Mouse (Mus musculus) layer of hippocampus, postnatal 25 days (tissue): Measurements from ENCODE around the gene Vopp1. TPM values are rescaled to one million over a fixed set of nuclear protein-coding genes. Genes with fewer than 3 reads are reported as not detected.

Experiments
- DNase-seq, 2 experiments: peaks; one replicate each; pipeline ENCODE4 v3.0.0; 2022; ENCODE audit warnings: mixed read lengths in 2 of 2, low spot score in 1 of 2; ENCODE audit errors: extremely low spot score in 1 of 2
- total RNA-seq, 2 experiments: library from RNA; stranded (reverse); gene quantifications; 2 replicates each; pipeline ENCODE4 v1.2.3; 2021

The Vopp1 gene
- total RNA-seq, 2 experiments from 2014 or later: 68.7 to 70.4 TPM

- DNase-seq: no peak
Measured at GRCm38 (mm10) chr6:57787376-57787775, 37.6 kb downstream of the Vopp1 start.

- DNase-seq: no peak
Measured at GRCm38 (mm10) chr6:57784251-57784650, 40.7 kb downstream of the Vopp1 start.

GRCm38 (mm10) chr6:57782658-57783057 is 42.3 kb downstream of the Vopp1 start:
- no peak for DNase-seq

- DNase-seq: no peak
Measured at GRCm38 (mm10) chr6:57780359-57780758, 44.6 kb downstream of the Vopp1 start.

- no peak for DNase-seq
Measured at GRCm38 (mm10) chr6:57773792-57774191, 51.2 kb downstream of the Vopp1 start.

DNA sequence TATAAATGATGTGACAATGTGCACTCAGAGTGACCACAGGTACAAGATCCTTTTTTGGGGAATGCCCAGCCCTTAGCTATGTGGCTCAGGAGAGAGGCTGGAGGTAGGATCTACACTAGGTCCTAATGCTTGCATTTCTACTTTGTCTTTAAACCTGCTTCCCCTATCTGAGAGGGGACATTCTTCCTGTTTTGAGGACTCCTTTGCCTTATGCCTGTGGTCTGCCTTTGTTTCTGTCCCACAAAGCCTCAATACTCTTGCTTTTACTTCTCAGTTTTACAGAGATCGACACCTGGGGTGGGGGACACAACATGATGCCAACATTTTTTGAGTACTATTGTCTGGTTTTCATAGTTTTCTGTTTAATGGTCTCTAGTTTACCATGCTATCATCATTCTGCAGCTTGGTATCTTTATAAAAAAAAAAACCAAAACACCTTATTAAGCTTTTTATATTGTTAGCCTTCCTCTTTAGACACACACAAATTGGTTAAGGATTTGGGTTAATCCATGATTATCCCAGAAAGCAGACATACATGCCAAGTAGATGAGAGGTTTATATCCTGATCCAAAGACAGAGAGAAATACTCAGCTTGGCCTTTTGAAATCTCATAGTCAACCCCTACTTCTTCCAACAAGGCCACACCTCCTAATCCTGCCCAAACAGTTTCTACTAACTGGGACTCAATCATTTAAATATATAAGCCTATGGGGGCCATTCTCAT is 54.3 kb downstream of the Vopp1 start:
- DNase-seq: no peak

DNA sequence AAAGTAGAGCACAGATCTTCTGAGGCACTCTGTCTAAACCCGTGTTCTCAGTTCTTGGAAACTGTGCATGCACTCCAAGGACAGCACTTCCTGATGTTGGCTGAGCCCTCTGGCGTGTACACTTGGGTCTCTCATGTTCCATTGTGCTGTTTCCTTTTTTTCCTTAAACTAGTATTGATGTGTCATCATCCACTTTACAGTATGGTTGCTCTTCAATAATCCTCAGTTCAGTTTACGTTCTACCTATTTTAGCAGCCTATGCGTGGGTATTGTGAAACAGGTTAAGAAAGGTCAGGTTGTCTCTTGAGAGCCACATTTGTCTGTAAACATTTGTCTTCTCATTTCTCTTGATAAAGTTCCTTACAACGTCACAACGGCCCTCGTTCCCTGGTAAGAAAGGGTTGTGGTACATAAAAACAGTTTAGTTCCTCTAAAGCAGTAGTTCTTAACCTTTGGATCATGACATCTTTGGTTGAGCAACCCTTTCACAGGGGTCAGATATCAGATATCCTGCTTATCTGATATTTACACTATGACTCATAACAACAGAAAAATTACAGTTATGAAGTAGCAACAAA is 55.9 kb downstream of the Vopp1 start:
- DNase-seq: no peak

GRCm38 (mm10) chr6:57767112-57767868 is 57.7 kb downstream of the Vopp1 start:
- no peak for DNase-seq

DNA sequence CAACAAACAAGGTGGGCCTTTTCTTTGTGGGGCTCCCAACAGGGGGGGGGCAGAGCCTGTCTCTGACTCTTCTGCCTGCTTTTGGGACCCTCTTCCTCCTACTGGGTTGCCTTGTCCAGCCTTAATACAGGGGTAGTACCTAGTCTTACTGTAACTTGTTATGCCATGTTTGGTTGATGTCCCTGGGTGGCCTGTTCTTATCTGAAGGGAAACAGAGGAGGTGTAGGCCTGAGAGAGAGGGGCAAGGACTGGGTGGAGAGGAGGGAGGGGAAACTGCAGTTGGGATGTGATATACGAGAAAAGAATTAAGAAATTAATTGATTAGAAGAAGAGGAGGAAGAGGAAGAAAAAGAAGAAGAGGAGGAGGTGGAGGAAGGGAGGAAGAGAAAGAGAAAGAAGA is 58.7 kb downstream of the Vopp1 start:
- no peak for DNase-seq

- DNase-seq: no peak
Measured at GRCm38 (mm10) chr6:57765095-57765878, 59.7 kb downstream of the Vopp1 start.

GRCm38 (mm10) chr6:57763054-57763453 is 61.9 kb downstream of the Vopp1 start:
- DNase-seq: no peak

DNA sequence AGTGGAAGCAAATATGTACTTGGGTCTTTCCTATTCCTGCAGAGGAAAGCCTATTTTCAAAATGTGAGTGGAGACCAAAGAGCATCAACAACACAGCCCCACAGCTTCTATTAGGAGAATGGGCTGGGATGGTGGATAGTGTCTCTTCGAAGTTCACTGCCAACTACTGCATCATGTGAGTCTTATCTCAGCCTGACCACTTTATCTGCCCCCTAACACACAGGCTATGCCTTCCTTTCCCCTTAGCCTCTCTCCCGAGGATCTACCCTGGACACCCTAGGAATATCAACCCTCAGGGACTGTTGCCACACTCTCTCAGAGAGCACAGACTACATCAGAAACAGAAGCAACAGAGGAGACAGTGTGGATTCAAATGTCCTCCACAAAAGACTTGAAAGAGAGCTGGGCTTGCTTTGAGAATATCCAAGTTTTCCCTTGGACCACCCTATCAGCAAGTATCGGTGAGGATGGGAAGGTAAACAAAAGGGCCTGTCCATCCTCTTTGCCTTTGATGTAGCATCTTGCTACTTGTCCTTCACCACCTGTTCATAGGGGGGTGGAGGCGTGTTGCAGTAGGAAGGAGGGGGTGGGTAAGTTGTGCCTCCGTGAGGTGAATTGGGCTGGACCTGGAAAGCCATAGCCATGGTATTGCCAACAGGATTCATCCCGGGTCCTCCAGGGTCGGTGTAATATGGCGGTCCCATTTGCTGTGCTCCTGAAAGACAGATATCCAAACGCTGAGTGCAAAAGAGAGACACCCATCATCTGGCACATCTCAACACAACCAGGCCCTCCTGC is 70.8 kb downstream of the Vopp1 start:
- DNase-seq: no peak

- no peak for DNase-seq
Measured at GRCm38 (mm10) chr6:57745748-57746129, 79.2 kb downstream of the Vopp1 start.

- DNase-seq: no peak
Measured at GRCm38 (mm10) chr6:57744974-57745747, 79.8 kb downstream of the Vopp1 start.

DNA sequence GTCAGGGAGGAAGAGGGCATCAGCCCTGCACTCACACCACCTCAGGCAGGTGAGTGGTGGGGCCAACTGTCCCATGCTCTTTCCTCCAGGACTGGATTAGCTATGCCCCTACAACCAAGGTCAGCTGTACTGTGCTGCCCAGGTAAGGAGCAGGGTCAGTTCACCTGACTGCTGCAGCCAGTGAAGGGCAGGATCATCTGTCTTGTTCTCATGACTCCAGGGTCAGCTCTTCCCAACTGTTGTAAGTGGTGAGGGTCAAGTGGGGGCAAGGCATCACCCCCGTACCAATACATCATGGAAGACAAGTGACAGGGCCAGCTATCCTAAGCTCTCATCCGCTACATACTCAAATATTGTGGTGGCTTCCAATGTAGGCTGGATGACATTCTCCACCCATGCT is 80.8 kb downstream of the Vopp1 start:
- no peak for DNase-seq

DNA sequence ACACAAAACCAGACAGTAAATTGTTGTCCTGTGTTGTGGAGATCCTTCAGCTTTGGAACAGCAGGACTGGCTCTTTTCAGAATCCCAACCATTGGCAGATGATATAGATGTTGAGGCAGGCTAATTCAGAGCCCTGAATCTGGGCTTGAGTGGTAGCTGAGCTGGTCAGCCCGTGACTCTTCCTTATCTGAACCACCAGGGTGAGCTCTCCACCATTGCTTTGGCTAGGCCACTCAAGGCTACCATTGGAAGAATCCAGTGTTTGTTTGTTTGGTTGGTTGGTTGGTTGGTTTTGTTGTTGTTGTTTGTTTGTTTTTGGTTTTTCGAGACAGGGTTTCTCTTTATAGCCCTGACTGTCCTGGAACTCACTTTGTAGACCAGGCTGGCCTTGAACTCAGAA is 81.6 kb downstream of the Vopp1 start:
- no peak for DNase-seq

DNA sequence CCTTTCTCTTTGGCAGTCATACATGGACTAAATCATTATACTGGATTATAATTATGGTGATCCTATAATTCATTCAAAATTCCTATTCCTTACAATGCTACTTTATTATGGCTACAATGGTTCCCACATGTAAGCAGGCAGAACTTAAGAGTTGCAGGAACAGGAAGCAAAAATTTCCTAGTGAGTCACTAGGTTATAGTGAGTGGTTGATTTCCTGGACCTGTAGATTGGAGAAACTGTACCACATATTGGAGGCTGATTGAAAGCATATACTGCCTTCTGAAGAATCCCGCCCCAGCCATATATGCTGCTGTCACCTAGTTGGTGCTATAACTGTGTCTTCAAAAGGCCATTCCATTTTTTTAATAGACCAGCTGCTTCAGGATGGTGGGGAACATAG is 82.2 kb downstream of the Vopp1 start:
- DNase-seq: no peak

DNA sequence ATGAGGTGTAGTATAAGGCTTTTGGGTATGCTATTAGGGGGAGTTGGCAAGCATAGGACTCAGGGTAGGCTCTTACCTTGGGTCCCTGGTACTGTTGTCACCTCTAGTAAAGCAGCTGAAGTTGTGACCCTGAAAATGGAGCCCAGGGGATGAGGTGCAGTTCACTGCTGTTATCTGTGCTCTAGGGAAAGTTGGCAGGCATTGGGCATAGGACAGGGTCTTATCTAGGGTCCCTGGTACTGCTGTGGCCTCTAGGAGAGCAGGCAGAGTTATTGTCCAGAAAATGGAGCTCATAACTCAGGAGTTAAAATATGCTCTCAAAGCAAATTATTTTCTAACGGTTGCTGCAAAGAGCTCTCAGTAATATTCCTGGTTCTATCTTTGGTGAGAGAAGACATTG is 103.6 kb downstream of the Vopp1 start:
- no peak for DNase-seq

DNA sequence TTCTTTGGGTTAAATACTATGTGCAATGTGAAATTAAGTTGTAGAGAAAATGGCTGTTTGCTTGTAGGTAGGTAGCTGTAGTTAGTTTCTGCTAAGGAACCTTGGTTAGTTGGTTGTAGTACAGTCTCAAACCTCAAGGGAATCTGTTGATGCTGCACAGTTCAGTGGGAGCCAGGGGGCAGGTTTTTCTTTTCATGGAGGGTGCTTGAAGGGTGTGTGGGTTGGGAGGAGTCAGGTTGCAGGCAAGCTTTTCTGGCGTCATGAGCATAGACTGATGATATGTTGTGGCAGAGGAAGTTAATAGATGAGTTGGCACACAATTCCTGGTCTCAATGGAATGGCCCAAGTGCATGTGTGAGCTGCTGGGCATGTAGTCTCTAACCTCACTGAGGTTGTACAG is 113.2 kb downstream of the Vopp1 start:
- DNase-seq: no peak
